Mouse (Mus musculus) spleen, postnatal 36 days (tissue): ENCODE measurements around the gene Adam19.
"Not testable (repeated sequence)": the region's sequence is repeated elsewhere in the genome, so short reads cannot be mapped to it uniquely, and the experiment has no call there.

Experiments used
- DNase-seq, 2 experiments: peaks; one replicate each; pipeline ENCODE4 v3.0.0; 2022; ENCODE audit warnings: low spot score in 2 of 2, mixed read lengths in 1 of 2

Gene Adam19

GRCm38 (mm10) chr11:46055896-46056769 is at the start of gene Adam19:
TSS of gene Adam19 (plus strand) at chr11:46055992.
- DNase-seq: peak; percentile 74 to 79

GRCm38 (mm10) chr11:46016061-46016460 is 39.7 kb upstream of the Adam19 start:
- DNase-seq: peak; percentile 26 to 32

GRCm38 (mm10) chr11:46020246-46020645 is 35.5 kb upstream of the Adam19 start:
- DNase-seq: no peak

- no peak for DNase-seq
Observed at GRCm38 (mm10) chr11:46021850-46022249, 33.9 kb upstream of the Adam19 start.

- no peak for DNase-seq
Observed at GRCm38 (mm10) chr11:46022983-46023382, 32.8 kb upstream of the Adam19 start.

DNA sequence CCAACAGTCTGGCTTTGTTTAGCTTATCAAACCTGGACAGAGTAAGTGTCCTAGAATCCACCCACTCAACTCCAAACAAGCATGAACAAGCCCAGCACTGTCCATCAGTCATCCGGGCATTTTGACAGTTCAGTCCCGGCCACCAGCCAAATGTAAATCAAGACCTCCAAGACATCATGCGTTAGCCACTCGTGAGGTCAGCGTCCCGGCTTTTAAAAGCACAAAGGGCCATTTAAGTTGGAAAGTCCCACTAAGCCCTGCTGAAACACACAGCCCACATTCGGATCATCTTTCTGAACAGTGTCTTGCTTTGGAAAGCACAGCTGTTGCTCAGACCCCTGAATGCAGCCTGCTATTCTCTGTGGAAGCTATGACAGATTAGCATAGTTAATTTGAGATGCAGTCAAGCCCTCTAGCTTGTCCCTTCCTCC is 29.8 kb upstream of the Adam19 start:
- no peak for DNase-seq

- no peak for DNase-seq
Observed at GRCm38 (mm10) chr11:46027952-46028814, 27.6 kb upstream of the Adam19 start.

DNA sequence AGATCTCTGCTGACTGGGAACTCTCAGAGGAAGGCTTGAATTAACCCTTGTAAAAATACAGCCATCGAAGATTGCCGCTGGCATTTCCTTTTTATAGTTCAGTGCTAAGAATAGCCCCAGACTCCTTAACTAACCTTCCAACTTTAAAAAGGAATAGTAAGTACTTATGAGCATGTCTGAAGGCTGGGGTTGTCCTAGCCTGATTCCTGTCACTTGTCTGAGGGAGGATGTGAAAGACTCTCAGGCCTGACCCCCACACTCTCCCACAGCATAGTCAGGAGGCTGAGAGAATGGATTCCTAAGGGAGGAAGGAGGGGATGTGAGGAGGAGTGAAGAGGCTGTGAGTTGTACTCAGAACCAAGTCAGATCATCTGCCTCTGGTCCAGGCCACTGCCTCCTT is 26.3 kb upstream of the Adam19 start:
- no peak for DNase-seq

GRCm38 (mm10) chr11:46030026-46030425 is 25.8 kb upstream of the Adam19 start:
- DNase-seq: no peak

DNA sequence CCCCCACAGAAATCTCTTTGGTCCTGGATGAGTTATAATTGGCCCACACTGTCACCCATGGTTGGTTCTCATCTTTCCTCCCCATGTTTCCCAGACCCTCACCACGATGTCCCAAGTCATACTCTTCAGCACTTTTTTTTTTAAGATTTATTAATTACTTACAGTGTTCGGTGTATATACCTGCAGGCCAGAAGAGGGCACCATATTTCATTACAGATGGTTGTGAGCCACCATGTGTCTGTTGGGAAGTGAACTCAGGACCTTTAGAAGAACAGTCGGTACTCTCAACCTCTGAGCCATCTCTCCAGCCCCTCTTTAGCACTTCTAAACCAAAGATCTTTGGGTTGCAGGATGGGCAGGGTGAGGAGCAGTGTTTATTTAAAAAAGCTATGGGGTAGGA is 24.3 kb upstream of the Adam19 start:
- DNase-seq: peak in 1 of 2 experiments; percentile 38

- no peak for DNase-seq
Observed at GRCm38 (mm10) chr11:46032956-46033355, 22.8 kb upstream of the Adam19 start.

DNA sequence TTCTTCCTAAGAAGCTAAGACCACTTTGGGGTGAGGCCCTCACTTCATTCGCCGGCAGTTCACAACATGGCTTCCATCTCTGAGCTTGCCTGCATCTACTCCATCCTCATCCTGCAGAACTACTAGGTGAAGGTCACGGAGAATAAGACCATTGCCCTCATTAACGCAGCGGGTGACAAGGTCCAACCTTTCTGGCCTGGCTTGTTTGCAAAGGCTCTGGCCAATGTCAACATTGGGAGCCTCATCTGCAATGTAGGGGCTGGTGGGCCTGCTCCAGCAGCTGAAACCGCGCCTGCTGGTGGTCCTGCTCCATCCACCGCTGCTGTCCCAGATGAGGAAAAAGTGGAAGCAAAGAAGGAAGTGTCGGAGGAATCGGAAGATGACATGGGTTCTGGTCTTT is 19.4 kb upstream of the Adam19 start:
- no peak for DNase-seq

DNA sequence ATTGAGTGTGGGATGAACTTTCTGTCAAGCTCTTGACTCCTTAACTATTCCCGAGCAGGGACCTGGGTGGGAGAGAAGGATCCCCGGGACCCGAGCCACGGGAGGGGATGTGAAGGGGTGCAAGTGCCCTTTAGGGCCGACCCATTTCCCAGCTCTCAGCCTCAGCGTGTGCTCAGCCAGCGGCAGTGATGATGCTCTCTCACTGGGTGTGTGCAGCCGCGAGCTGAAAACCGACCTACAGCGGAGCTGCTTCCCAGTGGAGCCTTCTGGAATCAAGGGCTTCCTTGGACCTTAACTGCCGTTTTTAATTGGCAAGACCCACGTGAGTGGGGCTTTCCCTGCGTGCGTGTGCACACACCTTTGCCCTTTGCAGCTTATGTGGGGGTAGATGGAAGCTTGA is 16.9 kb upstream of the Adam19 start:
- DNase-seq: no peak

DNA sequence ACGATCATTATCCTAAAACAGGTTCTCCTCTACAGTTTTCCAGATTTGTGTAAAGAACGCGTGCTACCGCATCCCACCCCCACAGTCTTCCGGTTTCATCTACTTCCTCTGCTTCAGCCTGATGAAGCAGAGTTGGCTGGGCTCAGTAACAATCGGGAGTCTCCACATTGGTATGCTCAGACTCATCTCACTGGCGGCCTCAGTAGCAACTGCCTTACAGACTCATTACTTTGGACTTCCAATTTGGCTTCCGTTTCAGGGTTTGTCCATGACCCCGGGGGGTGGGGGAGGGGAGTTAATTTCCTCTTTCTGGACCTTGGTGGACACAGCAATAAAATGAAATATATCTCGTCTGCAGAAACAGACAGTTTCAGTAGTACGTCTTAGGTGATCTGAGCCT is 16.5 kb upstream of the Adam19 start:
- no peak for DNase-seq

GRCm38 (mm10) chr11:46040841-46041556 is 14.8 kb upstream of the Adam19 start:
- no peak for DNase-seq

- DNase-seq: no peak
Observed at GRCm38 (mm10) chr11:46041607-46042267, 14.1 kb upstream of the Adam19 start.

DNA sequence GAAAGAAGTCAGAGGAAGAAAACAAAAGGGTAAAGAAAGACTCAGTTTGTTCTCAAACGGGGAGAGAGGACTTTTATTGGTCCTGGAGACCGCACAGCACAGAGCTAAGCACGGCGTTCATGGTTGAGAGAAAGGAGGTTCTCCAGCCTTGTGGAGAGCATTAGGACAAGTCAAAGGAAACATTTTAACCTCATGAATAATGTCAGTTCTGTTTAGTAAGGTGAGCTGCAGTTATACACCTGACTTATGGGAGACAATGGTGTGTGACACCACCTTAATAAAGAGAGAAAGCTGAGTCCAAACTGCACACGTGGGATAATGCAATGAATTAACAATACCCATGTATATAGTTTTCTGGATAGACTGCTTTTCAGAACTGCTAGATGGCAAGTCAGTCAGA is 11.0 kb upstream of the Adam19 start:
- no peak for DNase-seq

DNA sequence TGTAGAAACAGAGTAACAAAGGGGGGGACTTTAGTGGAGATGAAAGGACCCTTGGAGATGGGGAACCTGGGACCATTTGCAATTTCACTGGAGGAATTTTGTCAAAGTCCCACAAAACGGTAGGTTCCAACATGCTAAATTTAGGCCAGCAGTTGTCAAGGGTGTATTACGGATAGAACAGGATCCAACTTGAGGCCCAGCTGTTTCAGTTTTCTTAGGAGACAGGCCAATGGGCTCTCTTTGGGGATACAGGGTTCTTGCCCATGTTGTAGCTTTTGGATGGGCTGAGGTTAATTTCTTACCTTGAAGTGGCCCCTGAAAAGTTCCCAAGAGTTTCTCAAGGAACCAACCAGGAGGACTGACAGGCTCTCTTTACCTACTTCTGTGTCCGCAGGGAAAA is 8.5 kb upstream of the Adam19 start:
- no peak for DNase-seq

- peak; percentile 67 to 72 for DNase-seq
Observed at GRCm38 (mm10) chr11:46052105-46052659, 3.6 kb upstream of the Adam19 start, which contains the start of gene Gm12166. TSS of gene Gm12166 (minus strand) at chr11:46052321.

- DNase-seq: not testable (repeated sequence)
Observed at GRCm38 (mm10) chr11:46053457-46053856, 2.3 kb upstream of the Adam19 start.

DNA sequence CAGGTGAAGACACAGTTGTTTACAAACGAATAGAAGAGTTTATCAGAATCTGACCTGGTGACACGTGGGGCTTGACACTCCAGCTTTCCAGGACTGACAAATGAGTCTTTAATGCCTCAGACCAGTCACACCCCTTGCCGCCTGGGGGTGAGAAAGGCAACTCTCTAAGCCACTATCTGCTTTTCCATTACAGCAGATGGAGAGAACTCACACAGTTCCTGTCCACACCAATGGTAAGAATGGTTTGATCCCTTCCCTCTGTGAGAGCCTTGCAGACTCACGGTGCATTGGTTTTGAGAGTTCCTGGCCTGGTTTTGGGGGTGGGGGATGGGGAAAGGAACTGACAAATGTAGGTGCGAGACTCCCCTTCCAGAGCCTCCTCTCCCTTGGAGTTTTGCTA is 1.5 kb upstream of the Adam19 start:
- no peak for DNase-seq
